Mouse (Mus musculus) forebrain, embryonic 12.5 days (tissue): ENCODE data around the gene D11Wsu47e. TPM values are rescaled to one million over a fixed set of nuclear protein-coding genes. Genes with fewer than 3 reads are reported as not detected.

Source experiments
- ATAC-seq: fragments of 200-750 bp; cut with Nextera tagmentation; 2 replicates; pipeline ENCODE4 v1.8.0; 2017; ENCODE audit warnings: moderate TSS enrichment; ENCODE audit not compliant: low FRiP score
- H3K27ac ChIP-seq: fragments of 300-500 bp; sonication (generic); 2 replicates; pipeline ENCODE4 v1.5.1; 2016; ENCODE audit warnings: mild to moderate bottlenecking
- H3K27me3 ChIP-seq: fragments of 300-500 bp; sonication (generic); 2 replicates; pipeline ENCODE4 v1.6.1; 2016; ENCODE audit warnings: mild to moderate bottlenecking
- H3K36me3 ChIP-seq: fragments of 300-500 bp; sonication (generic); replicated peaks from 2 replicates; pipeline ENCODE4 v1.6.1; 2016; ENCODE audit warnings: mild to moderate bottlenecking
- H3K4me1 ChIP-seq: fragments of 300-500 bp; sonication (generic); 2 replicates; pipeline ENCODE4 v1.6.1; 2016
- H3K4me2 ChIP-seq: fragments of 300-500 bp; sonication (generic); 2 replicates; pipeline ENCODE4 v1.6.1; 2016; ENCODE audit warnings: mild to moderate bottlenecking, moderate library complexity
- H3K4me3 ChIP-seq: fragments of 300-500 bp; sonication (generic); replicated peaks from 2 replicates; pipeline ENCODE4 v1.5.1; 2016; ENCODE audit warnings: mild to moderate bottlenecking
- H3K9ac ChIP-seq: fragments of 300-500 bp; sonication (generic); 2 replicates; pipeline ENCODE4 v1.6.1; 2016; ENCODE audit warnings: mild to moderate bottlenecking
- H3K9me3 ChIP-seq: fragments of 300-500 bp; sonication (generic); 2 replicates; pipeline ENCODE4 v1.6.1; 2016
- WGBS: fragments of 180-500 bp; shearing (Covaris S2); methylation state at CpG from one replicate; pipeline ENCODE4 v1.1.7; 2016; 5-methylcytosine and 5-hydroxymethylcytosine counted together
- polyA plus RNA-seq: library from polyadenylated mRNA; unstranded; fragments of >200 nt; fragmentation: Nextera tagmentation; extraction: Ambion mirVana; gene quantifications from 2 replicates; pipeline ENCODE4 v1.2.1, GENCODE M21; 2016

D11Wsu47e gene
- polyA plus RNA-seq, 1 experiment from 2014 or later: 25.7 TPM

DNA sequence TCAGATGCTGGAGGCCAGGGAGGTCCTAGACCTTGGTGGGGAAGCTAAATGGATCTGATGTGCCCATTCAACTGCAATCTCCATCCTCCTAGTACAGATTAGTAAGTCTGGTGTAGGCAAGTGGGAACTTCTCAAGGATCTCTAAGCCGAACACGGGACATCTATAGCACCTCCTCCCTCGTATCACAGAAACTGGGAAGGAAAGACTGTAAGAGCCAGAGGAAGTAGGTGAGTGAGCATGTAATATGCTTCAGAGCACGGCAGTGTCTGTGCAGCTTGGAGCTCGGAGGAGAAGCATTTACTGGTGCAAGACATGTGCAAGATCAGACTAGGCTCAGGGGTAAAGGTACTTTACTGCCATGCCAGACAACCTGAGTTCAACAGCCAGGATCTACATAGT lies 15.4 kb upstream of the D11Wsu47e start:
- WGBS: 96% methylated on average over 5 of the region's 5 CpGs
- peaks cover 57% of the 10 kb centered on the region for H3K36me3 ChIP-seq
- H3K27me3 ChIP-seq: no peaks in the 10 kb centered on the region
- no peak overlapping the region for H3K27ac ChIP-seq
- peaks cover 10% of the 10 kb centered on the region for H3K4me1 ChIP-seq
- H3K4me3 ChIP-seq: no peak overlapping the region
- H3K9me3 ChIP-seq: no peaks in the 10 kb centered on the region
- no peak overlapping the region for H3K4me2 ChIP-seq
- no peak overlapping the region for H3K9ac ChIP-seq
- no peak for ATAC-seq

GRCm38 (mm10) chr11:113669711-113670110 lies 14.5 kb upstream of the D11Wsu47e start:
- H3K9ac ChIP-seq: no peak overlapping the region
- H3K27me3 ChIP-seq: no peaks in the 10 kb centered on the region
- ATAC-seq: no peak
- WGBS: 80% methylated on average over 4 of the region's 4 CpGs
- peaks cover 10% of the 10 kb centered on the region for H3K4me1 ChIP-seq
- H3K9me3 ChIP-seq: no peaks in the 10 kb centered on the region
- no peak overlapping the region for H3K27ac ChIP-seq
- no peak overlapping the region for H3K4me3 ChIP-seq
- no peak overlapping the region for H3K4me2 ChIP-seq
- peaks cover 57% of the 10 kb centered on the region for H3K36me3 ChIP-seq

- Histone ChIP-seq H3K4me2 (no peak overlapping the region), H3K27me3 (no peaks in the 10 kb centered on the region), H3K9ac (no peak overlapping the region), H3K27ac (no peak overlapping the region), H3K9me3 (no peaks in the 10 kb centered on the region), H3K4me1 (peaks cover 4% of the 10 kb centered on the region; the same call in 1 of the 2 replicates), H3K36me3 (peaks cover 59% of the 10 kb centered on the region), H3K4me3 (no peak overlapping the region)
- no peak for ATAC-seq
- 92% methylated on average over 4 of the region's 4 CpGs for WGBS
These were observed 10.6 kb upstream of the D11Wsu47e start for GRCm38 (mm10) chr11:113673614-113674013.

DNA sequence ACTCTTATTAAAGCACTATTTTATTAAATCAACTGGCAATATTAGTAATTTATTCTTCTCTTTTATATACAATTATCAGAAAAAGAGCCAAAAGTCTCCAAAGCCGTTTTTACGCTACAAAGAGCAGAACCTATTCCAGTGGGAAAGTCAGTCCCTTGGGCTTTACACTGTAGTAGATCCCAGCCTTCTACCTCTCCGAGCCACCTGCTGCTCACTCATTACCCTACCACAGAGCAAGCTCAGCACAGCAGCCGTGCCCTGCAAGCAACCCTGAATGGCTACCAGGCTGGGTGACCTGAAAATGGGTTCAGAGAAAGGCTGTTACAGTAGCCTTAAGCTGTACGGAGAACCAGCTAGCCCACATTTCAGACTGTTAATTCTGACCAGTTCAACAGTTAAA lies 9.6 kb upstream of the D11Wsu47e start:
- WGBS: 92% methylated on average over 5 of the region's 5 CpGs
- Histone ChIP-seq H3K4me2 (no peak overlapping the region), H3K27me3 (no peaks in the 10 kb centered on the region), H3K36me3 (peaks cover 51% of the 10 kb centered on the region), H3K9ac (no peak overlapping the region), H3K4me1 (peaks cover 6% of the 10 kb centered on the region; the same call in 1 of the 2 replicates), H3K4me3 (no peak overlapping the region), H3K9me3 (no peaks in the 10 kb centered on the region), H3K27ac (no peak overlapping the region)
- no peak for ATAC-seq

- H3K27me3 ChIP-seq: no peaks in the 10 kb centered on the region
- no peak for ATAC-seq
- peaks cover 34% of the 10 kb centered on the region for H3K36me3 ChIP-seq
- H3K4me2 ChIP-seq: no peak overlapping the region
- H3K4me1 ChIP-seq: peaks cover 15% of the 10 kb centered on the region; the same call in 1 of the 2 replicates
- H3K4me3 ChIP-seq: no peak overlapping the region
- H3K9me3 ChIP-seq: no peaks in the 10 kb centered on the region
- H3K9ac ChIP-seq: no peak overlapping the region
- 69% methylated on average over 2 of the region's 2 CpGs for WGBS
- H3K27ac ChIP-seq: no peak overlapping the region
These were observed 7.4 kb upstream of the D11Wsu47e start for GRCm38 (mm10) chr11:113676847-113677246.

- Histone ChIP-seq H3K4me3 (no peak overlapping the region), H3K4me1 (peaks cover 20% of the 10 kb centered on the region), H3K4me2 (no peak overlapping the region), H3K27me3 (no peaks in the 10 kb centered on the region), H3K27ac (no peak overlapping the region), H3K9me3 (no peaks in the 10 kb centered on the region), H3K36me3 (peaks cover 32% of the 10 kb centered on the region), H3K9ac (no peak overlapping the region)
- 95% methylated on average over 2 of the region's 2 CpGs for WGBS
- ATAC-seq: no peak
These were observed 6.8 kb upstream of the D11Wsu47e start for GRCm38 (mm10) chr11:113677378-113677777.

- Histone ChIP-seq H3K27ac (no peak overlapping the region), H3K4me3 (no peak overlapping the region), H3K4me1 (peaks cover 28% of the 10 kb centered on the region), H3K36me3 (peaks cover 24% of the 10 kb centered on the region), H3K9ac (no peak overlapping the region), H3K9me3 (no peaks in the 10 kb centered on the region), H3K27me3 (no peaks in the 10 kb centered on the region), H3K4me2 (no peak overlapping the region)
- 90% methylated on average over 8 of the region's 8 CpGs for WGBS
- no peak for ATAC-seq
These were observed 5.8 kb upstream of the D11Wsu47e start for GRCm38 (mm10) chr11:113678373-113678772.

DNA sequence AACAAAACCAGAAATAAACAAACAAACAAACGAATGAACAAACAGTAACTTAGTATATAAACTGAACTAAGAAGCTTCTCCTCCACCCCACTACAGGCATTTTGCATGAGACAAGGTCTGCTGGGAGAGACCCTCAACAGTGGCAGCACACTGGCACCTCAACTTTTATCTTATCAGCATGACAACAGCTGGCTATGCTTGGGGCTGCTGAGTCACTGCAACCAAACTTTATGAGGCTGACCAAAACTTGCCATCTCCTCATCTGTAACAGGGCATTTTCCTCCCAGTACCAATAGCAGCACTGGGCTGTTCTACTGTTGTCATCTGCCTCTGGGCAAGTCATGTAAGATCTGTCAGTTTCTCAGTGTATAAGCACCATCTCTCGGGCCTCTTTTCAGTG lies 3.3 kb upstream of the D11Wsu47e start:
- WGBS: 96% methylated on average over 2 of the region's 2 CpGs
- no peak overlapping the region for H3K9ac ChIP-seq
- H3K9me3 ChIP-seq: no peaks in the 10 kb centered on the region

GRCm38 (mm10) chr11:113681979-113682378 lies 2.2 kb upstream of the D11Wsu47e start:
- no peaks in the 10 kb centered on the region for H3K9me3 ChIP-seq
- no peak overlapping the region for H3K27ac ChIP-seq
- peaks cover 50% of the 10 kb centered on the region for H3K4me1 ChIP-seq
- no peaks in the 10 kb centered on the region for H3K27me3 ChIP-seq
- H3K4me2 ChIP-seq: peak overlapping the region; percentile 93
- ATAC-seq: no peak
- H3K4me3 ChIP-seq: no peak overlapping the region; the same call in 1 of the 2 replicates
- H3K9ac ChIP-seq: peak overlapping the region; percentile 38; the same call in 1 of the 2 replicates
- H3K36me3 ChIP-seq: peaks cover 1% of the 10 kb centered on the region

More for the DNA sequence above, 3.3 kb upstream of the D11Wsu47e start:
- no peak for ATAC-seq
- H3K4me1 ChIP-seq: peaks cover 41% of the 10 kb centered on the region
- peaks cover 10% of the 10 kb centered on the region for H3K36me3 ChIP-seq
- no peaks in the 10 kb centered on the region for H3K27me3 ChIP-seq
- H3K27ac ChIP-seq: no peak overlapping the region
- no peak overlapping the region for H3K4me3 ChIP-seq
- H3K4me2 ChIP-seq: no peak overlapping the region

DNA sequence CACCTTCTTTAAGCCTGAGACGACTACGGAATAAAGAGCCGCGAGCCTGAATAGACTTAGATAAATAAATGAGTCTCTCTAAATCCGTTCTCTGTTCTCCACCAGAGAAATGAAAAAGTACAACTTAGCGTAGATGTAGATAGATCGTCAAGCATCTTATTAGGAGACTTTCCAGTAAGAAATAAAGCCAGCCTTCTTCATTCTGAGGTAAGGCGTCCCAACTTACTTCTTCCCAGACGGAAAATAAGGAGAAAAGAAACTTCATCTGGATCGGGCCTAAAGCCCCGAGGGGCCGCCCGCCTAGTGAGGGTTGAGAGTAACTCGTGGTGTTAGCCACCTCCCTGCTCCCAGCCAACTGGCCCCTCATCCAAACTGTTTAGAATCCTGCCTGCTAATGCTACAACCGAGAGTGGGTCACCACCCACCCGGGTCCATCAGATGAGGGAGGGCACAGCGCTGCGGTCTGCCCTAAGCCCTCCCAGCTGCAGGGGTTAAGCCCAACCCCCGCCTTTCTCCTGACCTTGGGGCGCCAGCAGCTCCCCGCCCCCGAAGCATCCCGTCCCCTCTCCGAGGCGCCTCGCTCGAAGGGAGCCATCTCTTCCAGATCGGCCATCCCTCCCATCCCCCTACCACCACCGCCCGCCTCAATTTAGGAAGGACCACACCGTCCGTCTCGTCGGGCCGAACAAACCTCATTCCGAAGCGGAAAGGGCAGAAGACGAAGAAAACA lies 1.1 kb upstream of the D11Wsu47e start:
- Histone ChIP-seq H3K4me2 (peak overlapping the region; percentile 93), H3K4me1 (peaks cover 55% of the 10 kb centered on the region), H3K9ac (peak overlapping the region; percentile 93), H3K27ac (peak overlapping the region; percentile 97), H3K27me3 (no peaks in the 10 kb centered on the region), H3K36me3 (peaks cover 5% of the 10 kb centered on the region), H3K9me3 (no peaks in the 10 kb centered on the region), H3K4me3 (peak overlapping the region; percentile 94)
- 3% methylated on average over 38 of the region's 38 CpGs for WGBS
- ATAC-seq: peak; percentile 39

DNA sequence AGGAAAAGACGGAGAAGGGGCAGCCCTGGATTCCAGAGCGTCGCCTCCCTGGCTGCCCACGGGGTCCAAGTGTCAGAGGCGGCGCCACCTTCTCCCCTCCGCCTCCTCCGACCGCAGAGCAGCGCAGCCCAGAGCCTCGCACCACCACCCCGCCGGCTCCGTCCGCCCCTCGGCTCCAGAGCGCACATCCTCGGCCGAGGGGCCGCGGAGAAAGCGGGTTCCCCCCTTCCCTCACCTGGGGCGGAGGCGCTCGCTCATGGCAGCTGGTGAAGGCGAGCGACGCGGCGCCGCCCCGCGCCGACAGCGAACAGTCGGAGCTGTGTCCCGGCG lies 620 bp upstream of the D11Wsu47e start:
- Histone ChIP-seq H3K9ac (peak overlapping the region; percentile 93), H3K9me3 (no peaks in the 10 kb centered on the region), H3K4me2 (peak overlapping the region; percentile 93), H3K27ac (peak overlapping the region; percentile 97), H3K4me1 (peaks cover 51% of the 10 kb centered on the region), H3K36me3 (peaks cover 10% of the 10 kb centered on the region), H3K4me3 (peak overlapping the region; percentile 94), H3K27me3 (no peaks in the 10 kb centered on the region)
- 0% methylated on average over 31 of the region's 38 CpGs for WGBS
- no peak for ATAC-seq

- Histone ChIP-seq H3K4me1 (peaks cover 48% of the 10 kb centered on the region), H3K27ac (peak overlapping the region; percentile 97; the same call in 1 of the 2 replicates), H3K27me3 (no peaks in the 10 kb centered on the region), H3K4me2 (peak overlapping the region; percentile 93), H3K9me3 (no peaks in the 10 kb centered on the region), H3K36me3 (peaks cover 23% of the 10 kb centered on the region), H3K9ac (peak overlapping the region; percentile 93), H3K4me3 (peak overlapping the region; percentile 94)
- ATAC-seq: no peak
- 41% methylated on average over 25 of the region's 25 CpGs for WGBS
These were observed 655 bp downstream of the D11Wsu47e start for GRCm38 (mm10) chr11:113684707-113685426.
